Mouse (Mus musculus) frontal cortex, postnatal 14 days (tissue): Measurements from ENCODE around the gene Tex22.

Source experiments
- DNase-seq, 2 experiments: peaks; one replicate each; pipeline ENCODE4 v3.0.0; 2022; ENCODE audit warnings: low spot score in 2 of 2

Tex22 gene

GRCm38 (mm10) chr12:113137260-113138213 lies 63.2 kb downstream of the Tex22 start:
- no peak for DNase-seq

GRCm38 (mm10) chr12:113138291-113138690 lies 64.0 kb downstream of the Tex22 start:
- DNase-seq, result no peak
